Mouse (Mus musculus): ENCODE data around the gene Chst4. TPM values are rescaled to one million over a fixed set of nuclear protein-coding genes. Genes with fewer than 3 reads are reported as not detected.

Chst4 gene
- polyA plus RNA-seq, 1 experiment from 2014 or later, result not detected

DNA sequence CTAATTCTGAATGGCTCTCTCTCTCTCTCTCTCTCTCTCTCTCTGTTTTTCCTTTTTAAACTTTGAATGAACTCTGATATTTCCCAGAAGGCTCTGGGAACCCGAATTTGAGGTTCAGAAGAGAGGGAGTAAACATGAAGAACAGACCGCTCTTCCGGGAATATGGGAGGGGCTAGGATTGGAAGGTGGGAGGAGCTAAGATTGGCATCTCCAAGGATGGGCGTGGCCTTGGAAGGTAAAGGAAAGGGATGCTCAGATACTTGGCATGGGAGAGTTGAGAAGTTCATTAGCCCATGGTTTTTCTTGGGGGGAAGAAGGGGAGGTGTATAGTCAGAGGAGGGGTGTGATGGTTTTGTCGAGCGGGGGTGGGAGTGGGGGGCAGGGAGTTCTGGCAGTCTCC, 17.5 kb downstream of the Chst4 start:
- WGBS, result 57% methylated on average over 6 of the region's 6 CpGs
- ATAC-seq (no peak), DNase-seq (ENCODE audit: low spot score) (no peak)

GRCm38 (mm10) chr8:110010868-110011267, 28.7 kb downstream of the Chst4 start:
- H3K27me3 ChIP-seq (replicated peaks; ENCODE audit: control insufficient read depth, insufficient read depth, low read length), result no peaks in the 10 kb centered on the region
- no peak overlapping the region for H3K9ac ChIP-seq (ENCODE audit: low read length)
- ATAC-seq (no peak), DNase-seq (ENCODE audit: low spot score) (peak; percentile 32)
- no peaks in the 10 kb centered on the region for H3K36me3 ChIP-seq (ENCODE audit: control insufficient read depth, insufficient read depth, low read length)
- no peak overlapping the region for H3K4me2 ChIP-seq (ENCODE audit: low read length)
- H3K4me3 ChIP-seq (ENCODE audit: low read depth, low read length), result no peak overlapping the region
- WGBS, result 34% methylated on average over 5 of the region's 5 CpGs
- peaks cover 2% of the 10 kb centered on the region; the same call in 1 of the 2 replicates for H3K4me1 ChIP-seq (ENCODE audit: control insufficient read depth, insufficient read depth, low read length)
- H3K9me3 ChIP-seq (replicated peaks; ENCODE audit: control insufficient read depth, low read length), result no peaks in the 10 kb centered on the region
- H3K27ac ChIP-seq (ENCODE audit: low read depth, low read length), result no peak overlapping the region

More for the DNA sequence above, 17.5 kb downstream of the Chst4 start:
- Histone ChIP-seq H3K9me3 (replicated peaks; ENCODE audit: control insufficient read depth, low read length) (no peaks in the 10 kb centered on the region), H3K4me2 (ENCODE audit: low read length) (no peak overlapping the region), H3K4me3 (ENCODE audit: low read depth, low read length) (no peak overlapping the region), H3K36me3 (ENCODE audit: control insufficient read depth, insufficient read depth, low read length) (no peaks in the 10 kb centered on the region), H3K27ac (ENCODE audit: low read depth, low read length) (no peak overlapping the region), H3K9ac (ENCODE audit: low read length) (no peak overlapping the region), H3K27me3 (replicated peaks; ENCODE audit: control insufficient read depth, insufficient read depth, low read length) (no peaks in the 10 kb centered on the region), H3K4me1 (ENCODE audit: control insufficient read depth, insufficient read depth, low read length) (no peaks in the 10 kb centered on the region)

DNA sequence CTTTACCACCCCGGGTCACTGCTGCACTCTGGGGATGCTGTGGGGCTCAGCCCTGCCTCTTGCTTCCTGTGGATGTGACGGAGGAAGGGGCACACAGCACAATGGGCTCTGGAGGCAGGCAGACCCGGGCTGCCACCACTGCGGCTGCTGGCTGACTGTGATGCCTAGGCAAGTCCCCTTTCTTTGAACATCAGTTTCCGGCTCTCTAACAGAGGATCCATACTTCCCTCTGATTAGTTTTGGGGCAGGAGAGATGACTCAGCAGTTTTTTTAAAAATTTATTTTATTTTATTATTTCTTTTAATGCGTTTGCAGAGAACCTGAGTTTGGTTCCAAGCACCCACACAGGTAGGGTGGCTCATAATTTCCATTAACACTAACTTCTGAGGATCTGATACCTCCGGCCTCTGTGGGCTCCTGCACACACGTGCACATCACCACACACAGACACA, 30.5 kb downstream of the Chst4 start:
- WGBS, result 63% methylated on average over 8 of the region's 8 CpGs
- DNase-seq (ENCODE audit: low spot score), result no peak

DNA sequence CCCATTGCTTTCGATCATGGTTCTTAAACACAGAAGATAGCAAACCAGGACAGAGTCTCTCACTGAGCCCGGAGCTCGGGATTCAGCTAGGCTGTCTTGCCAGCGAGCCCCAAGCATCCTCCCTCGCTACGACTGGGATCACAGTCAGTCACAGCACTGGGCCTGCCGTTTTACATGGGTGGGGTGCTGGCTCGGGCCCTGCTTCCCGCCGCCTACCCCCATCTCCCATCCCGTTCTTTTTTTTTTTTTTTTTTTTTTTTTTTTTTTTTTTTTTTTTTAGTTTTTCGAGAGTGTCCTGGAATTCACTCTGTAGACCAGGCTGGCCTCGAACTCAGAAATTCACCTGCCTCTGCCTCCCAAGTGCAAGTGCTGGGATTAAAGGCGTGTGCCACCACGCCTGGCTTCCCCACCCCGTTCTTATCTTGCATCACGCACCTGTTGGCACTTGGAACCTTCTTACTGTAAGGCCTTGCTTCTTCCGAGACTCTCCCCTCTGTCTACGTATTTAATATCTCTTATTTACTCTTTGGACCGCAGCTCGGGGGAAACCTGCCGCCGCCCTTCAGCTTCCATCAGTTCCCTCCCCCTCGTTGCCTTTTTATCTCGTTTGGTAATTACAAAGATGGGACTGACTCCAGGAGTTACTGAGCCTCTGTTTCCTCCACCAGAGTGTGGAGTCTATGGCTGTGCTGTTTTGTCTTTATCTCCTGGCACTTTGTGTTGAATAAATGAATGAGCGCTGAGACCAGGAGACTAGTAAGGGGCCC, 31.1 kb downstream of the Chst4 start:
- H3K27ac ChIP-seq (ENCODE audit: low read depth, low read length), result no peak overlapping the region
- no peak overlapping the region for H3K9ac ChIP-seq (ENCODE audit: low read length)
- H3K9me3 ChIP-seq (replicated peaks; ENCODE audit: control insufficient read depth, low read length), result no peaks in the 10 kb centered on the region
- H3K4me2 ChIP-seq (ENCODE audit: low read length), result no peak overlapping the region
- ATAC-seq, result no peak
- no peaks in the 10 kb centered on the region for H3K27me3 ChIP-seq (replicated peaks; ENCODE audit: control insufficient read depth, insufficient read depth, low read length)
- 85% methylated on average over 26 of the region's 26 CpGs for WGBS
- no peak overlapping the region for H3K4me3 ChIP-seq (ENCODE audit: low read depth, low read length)
- H3K4me1 ChIP-seq (ENCODE audit: control insufficient read depth, insufficient read depth, low read length), result peaks cover 2% of the 10 kb centered on the region; the same call in 1 of the 2 replicates
- no peak for DNase-seq (ENCODE audit: low spot score)
- H3K36me3 ChIP-seq (ENCODE audit: control insufficient read depth, insufficient read depth, low read length), result no peaks in the 10 kb centered on the region

More for the DNA sequence above, 30.5 kb downstream of the Chst4 start:
- Histone ChIP-seq H3K27ac (ENCODE audit: low read depth, low read length) (no peak overlapping the region), H3K27me3 (replicated peaks; ENCODE audit: control insufficient read depth, insufficient read depth, low read length) (no peaks in the 10 kb centered on the region), H3K4me2 (ENCODE audit: low read length) (no peak overlapping the region), H3K36me3 (ENCODE audit: control insufficient read depth, insufficient read depth, low read length) (no peaks in the 10 kb centered on the region), H3K4me3 (ENCODE audit: low read depth, low read length) (no peak overlapping the region), H3K9me3 (replicated peaks; ENCODE audit: control insufficient read depth, low read length) (no peaks in the 10 kb centered on the region), H3K4me1 (ENCODE audit: control insufficient read depth, insufficient read depth, low read length) (peaks cover 2% of the 10 kb centered on the region; the same call in 1 of the 2 replicates), H3K9ac (ENCODE audit: low read length) (no peak overlapping the region)
- no peak for ATAC-seq

DNA sequence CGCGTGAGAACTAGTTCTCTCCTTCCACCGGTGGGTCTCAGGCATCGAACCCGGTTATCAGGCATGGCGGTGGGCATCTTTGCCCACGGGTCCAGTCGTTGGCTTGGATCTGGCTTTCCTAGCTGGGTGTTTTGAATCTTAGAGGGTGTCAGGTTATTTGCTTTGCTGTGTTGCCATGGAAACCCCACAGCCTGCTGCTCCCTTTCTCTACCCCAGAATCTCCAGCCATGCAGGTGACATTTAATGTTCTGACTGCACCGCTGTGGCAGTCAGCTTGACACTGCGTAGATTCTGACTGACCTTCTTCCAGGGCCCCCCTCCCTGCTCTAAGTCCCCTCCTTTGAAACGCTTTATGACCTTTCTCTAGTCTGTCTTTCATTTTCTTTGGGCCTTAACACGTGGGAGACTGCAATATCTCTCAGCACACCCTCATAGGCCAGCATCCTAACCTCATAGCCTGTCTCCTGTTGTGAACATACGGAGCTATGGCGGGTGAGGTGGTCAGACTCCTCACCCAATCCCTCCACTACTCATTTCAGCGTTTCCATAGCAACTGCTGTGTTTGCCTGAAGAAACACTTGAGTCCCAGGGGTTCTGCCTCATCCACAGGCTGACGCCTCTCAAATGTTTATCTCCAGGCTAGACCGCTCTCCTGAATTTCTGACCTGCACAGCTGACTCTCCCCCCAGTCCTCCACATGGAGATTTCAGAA, 33.1 kb downstream of the Chst4 start:
- 64% methylated on average over 17 of the region's 17 CpGs for WGBS
- no peaks in the 10 kb centered on the region for H3K27me3 ChIP-seq (replicated peaks; ENCODE audit: control insufficient read depth, insufficient read depth, low read length)

DNA sequence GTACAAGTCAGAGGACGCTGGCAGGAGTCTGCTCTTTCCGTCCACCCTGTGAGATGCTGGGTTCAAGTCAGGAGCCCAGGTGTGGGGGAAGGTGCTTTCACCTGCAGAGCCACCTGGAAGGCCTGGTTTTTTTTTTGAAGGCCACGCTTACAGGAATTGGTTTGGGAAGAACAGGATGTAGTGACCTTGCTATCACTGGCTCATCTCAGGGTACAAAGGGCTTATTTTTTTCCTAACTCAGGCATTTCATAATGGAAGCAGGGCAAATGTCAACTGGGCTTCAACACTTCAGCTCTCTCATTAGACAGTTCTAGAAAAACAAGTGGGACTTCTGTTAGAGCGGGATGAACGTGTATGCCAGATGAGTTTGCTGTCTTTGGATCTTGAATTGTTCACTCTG, 35.2 kb downstream of the Chst4 start:
- no peaks in the 10 kb centered on the region for H3K27me3 ChIP-seq (replicated peaks; ENCODE audit: control insufficient read depth, insufficient read depth, low read length)

More for the DNA sequence above, 33.1 kb downstream of the Chst4 start:
- Histone ChIP-seq H3K27ac (ENCODE audit: low read depth, low read length) (peak overlapping the region; percentile 55), H3K4me2 (ENCODE audit: low read length) (no peak overlapping the region), H3K4me1 (ENCODE audit: control insufficient read depth, insufficient read depth, low read length) (peaks cover 2% of the 10 kb centered on the region; the same call in 1 of the 2 replicates), H3K4me3 (ENCODE audit: low read depth, low read length) (no peak overlapping the region), H3K9me3 (replicated peaks; ENCODE audit: control insufficient read depth, low read length) (no peaks in the 10 kb centered on the region), H3K36me3 (ENCODE audit: control insufficient read depth, insufficient read depth, low read length) (no peaks in the 10 kb centered on the region), H3K9ac (ENCODE audit: low read length) (no peak overlapping the region)
- peak; percentile 62 for DNase-seq (ENCODE audit: low spot score)
- no peak for ATAC-seq

DNA sequence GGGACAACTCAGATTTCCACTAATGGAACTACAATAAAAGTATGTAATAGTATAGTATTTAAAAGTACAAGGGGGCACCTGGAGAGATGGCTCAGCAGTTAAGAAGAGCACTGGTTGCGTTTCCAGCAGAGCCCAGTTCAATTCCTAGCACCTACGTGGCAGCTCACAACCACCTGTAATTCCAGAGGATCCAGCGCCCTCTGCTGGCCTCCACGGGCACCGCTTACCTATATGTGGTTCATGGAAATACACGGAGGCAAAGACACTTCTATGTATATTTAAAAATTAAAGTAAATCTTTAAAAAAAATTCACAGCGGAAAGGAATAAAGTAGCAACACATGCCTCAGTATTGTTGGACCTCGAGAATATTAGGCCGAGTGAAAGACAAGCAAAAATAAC, 36.6 kb downstream of the Chst4 start:
- 34% methylated on average over 9 of the region's 9 CpGs for WGBS
- H3K36me3 ChIP-seq (ENCODE audit: control insufficient read depth, insufficient read depth, low read length), result no peaks in the 10 kb centered on the region
- H3K9me3 ChIP-seq (replicated peaks; ENCODE audit: control insufficient read depth, low read length), result no peaks in the 10 kb centered on the region
- H3K9ac ChIP-seq (ENCODE audit: low read length), result no peak overlapping the region
- H3K4me1 ChIP-seq (ENCODE audit: control insufficient read depth, insufficient read depth, low read length), result peaks cover 2% of the 10 kb centered on the region; the same call in 1 of the 2 replicates
- DNase-seq (ENCODE audit: low spot score), result no peak
- ATAC-seq, result no peak
- no peaks in the 10 kb centered on the region for H3K27me3 ChIP-seq (replicated peaks; ENCODE audit: control insufficient read depth, insufficient read depth, low read length)
- H3K27ac ChIP-seq (ENCODE audit: low read depth, low read length), result no peak overlapping the region
- no peak overlapping the region for H3K4me2 ChIP-seq (ENCODE audit: low read length)
- no peak overlapping the region for H3K4me3 ChIP-seq (ENCODE audit: low read depth, low read length)

More for the DNA sequence above, 35.2 kb downstream of the Chst4 start:
- H3K4me3 ChIP-seq (ENCODE audit: low read depth, low read length), result no peak overlapping the region
- H3K4me2 ChIP-seq (ENCODE audit: low read length), result no peak overlapping the region
- ATAC-seq (no peak), DNase-seq (ENCODE audit: low spot score) (no peak)
- H3K9ac ChIP-seq (ENCODE audit: low read length), result no peak overlapping the region
- peaks cover 2% of the 10 kb centered on the region; the same call in 1 of the 2 replicates for H3K4me1 ChIP-seq (ENCODE audit: control insufficient read depth, insufficient read depth, low read length)
- no peaks in the 10 kb centered on the region for H3K36me3 ChIP-seq (ENCODE audit: control insufficient read depth, insufficient read depth, low read length)
- no peak overlapping the region for H3K27ac ChIP-seq (ENCODE audit: low read depth, low read length)
- no peaks in the 10 kb centered on the region for H3K9me3 ChIP-seq (replicated peaks; ENCODE audit: control insufficient read depth, low read length)
- 78% methylated on average over 5 of the region's 5 CpGs for WGBS

DNA sequence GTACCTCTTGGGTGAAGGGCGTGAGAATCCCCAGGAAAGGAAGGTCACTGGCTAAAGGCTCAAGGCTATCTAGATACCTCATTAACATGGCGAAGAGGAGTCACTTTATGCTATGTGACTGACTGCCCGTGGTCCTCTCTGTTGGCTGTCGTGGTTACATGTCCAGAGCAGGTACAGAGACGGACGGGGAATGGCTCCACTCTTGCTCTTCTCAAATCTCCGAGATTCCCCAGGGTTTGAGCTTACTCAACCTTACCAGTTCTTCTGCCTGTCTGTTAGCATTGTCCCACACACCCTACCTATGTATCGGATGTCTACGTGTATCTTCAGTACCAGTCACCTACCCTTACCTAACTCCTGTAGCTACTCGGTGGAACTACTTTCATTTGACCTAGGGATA, 39.6 kb downstream of the Chst4 start:
- H3K27me3 ChIP-seq (replicated peaks; ENCODE audit: control insufficient read depth, insufficient read depth, low read length), result no peaks in the 10 kb centered on the region
- no peaks in the 10 kb centered on the region for H3K9me3 ChIP-seq (replicated peaks; ENCODE audit: control insufficient read depth, low read length)
- no peak for ATAC-seq
- H3K4me1 ChIP-seq (ENCODE audit: control insufficient read depth, insufficient read depth, low read length), result no peaks in the 10 kb centered on the region
- no peak overlapping the region for H3K4me3 ChIP-seq (ENCODE audit: low read depth, low read length)
- H3K27ac ChIP-seq (ENCODE audit: low read depth, low read length), result no peak overlapping the region
- no peaks in the 10 kb centered on the region for H3K36me3 ChIP-seq (ENCODE audit: control insufficient read depth, insufficient read depth, low read length)
- H3K4me2 ChIP-seq (ENCODE audit: low read length), result no peak overlapping the region
- 88% methylated on average over 10 of the region's 10 CpGs for WGBS
- H3K9ac ChIP-seq (ENCODE audit: low read length), result no peak overlapping the region
- DNase-seq (ENCODE audit: low spot score), result no peak

- Histone ChIP-seq H3K4me2 (ENCODE audit: low read length) (no peak overlapping the region), H3K9ac (ENCODE audit: low read length) (no peak overlapping the region), H3K4me3 (ENCODE audit: low read depth, low read length) (no peak overlapping the region), H3K36me3 (ENCODE audit: control insufficient read depth, insufficient read depth, low read length) (no peaks in the 10 kb centered on the region), H3K9me3 (replicated peaks; ENCODE audit: control insufficient read depth, low read length) (no peaks in the 10 kb centered on the region), H3K27me3 (replicated peaks; ENCODE audit: control insufficient read depth, insufficient read depth, low read length) (no peaks in the 10 kb centered on the region), H3K4me1 (ENCODE audit: control insufficient read depth, insufficient read depth, low read length) (no peaks in the 10 kb centered on the region), H3K27ac (ENCODE audit: low read depth, low read length) (no peak overlapping the region)
- ATAC-seq (no peak), DNase-seq (ENCODE audit: low spot score) (no peak)
- 73% methylated on average over 7 of the region's 7 CpGs for WGBS
Measured at GRCm38 (mm10) chr8:109998066-109998465, 41.5 kb downstream of the Chst4 start.

Measured in forebrain, embryonic 14.5 days (tissue).